Mouse (Mus musculus): ENCODE data around the gene Pinlyp. TPM values are rescaled to one million over a fixed set of nuclear protein-coding genes. Genes with fewer than 3 reads are reported as not detected.

Gene Pinlyp
- total RNA-seq, 2 experiments from 2014 or later: not detected

DNA sequence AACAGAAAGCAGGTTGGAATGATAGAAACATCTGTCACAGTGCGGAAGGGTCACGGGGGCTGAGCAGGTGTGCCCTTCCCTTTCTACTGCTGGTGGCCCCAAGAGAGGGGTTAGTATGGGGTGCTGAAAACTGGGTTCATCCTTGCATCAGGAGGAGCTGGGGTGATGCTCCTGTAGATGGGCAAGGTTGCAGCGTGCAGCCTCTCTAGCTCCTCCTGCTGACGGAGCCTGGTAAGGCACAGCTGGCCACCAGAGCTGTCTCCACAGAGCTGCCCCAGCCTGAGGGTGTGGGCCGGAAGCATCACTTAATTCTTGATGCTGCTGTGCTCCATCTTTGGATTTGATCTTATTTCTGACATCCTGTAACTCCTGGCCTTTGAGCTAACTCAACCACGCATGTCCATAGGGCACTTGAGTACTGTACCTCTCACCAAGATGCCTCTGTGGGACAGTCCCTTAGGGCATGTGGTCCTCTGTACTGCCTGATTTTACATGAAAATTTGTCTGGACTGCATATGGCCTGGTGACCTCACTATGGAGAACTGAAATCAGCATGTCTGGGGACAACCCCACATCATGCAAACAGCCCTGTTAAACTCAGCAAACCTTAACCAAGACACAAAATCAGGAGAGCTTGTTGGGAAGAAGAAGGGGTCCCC, 18.8 kb upstream of the Pinlyp start:
- intact Hi-C loops (cut with DNase I): no loop called here
- DNase-seq (ENCODE audit: low spot score in 2 of 2): peak; percentile 65 to 70

DNA sequence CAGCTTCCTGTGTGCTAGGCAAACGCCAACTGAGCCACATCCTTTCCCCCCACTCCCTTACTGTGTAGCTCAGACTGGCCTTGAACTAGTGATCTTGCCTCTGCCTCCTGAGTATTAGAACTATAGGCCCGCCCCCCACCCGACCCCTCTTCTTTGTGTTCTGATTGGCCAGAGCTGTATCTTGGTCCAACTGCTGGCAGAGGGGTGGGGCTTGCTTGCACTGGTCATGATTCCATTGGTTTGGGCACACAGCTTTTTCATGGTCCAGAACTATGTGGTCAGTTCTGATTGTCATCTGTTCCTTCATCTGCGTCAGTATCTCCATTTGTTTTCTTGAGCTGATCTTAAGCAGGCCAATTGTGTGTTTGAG, 17.9 kb upstream of the Pinlyp start:
- intact Hi-C loops (cut with DNase I): no loop called here
- no peak for DNase-seq (ENCODE audit: low spot score in 2 of 2)

DNA sequence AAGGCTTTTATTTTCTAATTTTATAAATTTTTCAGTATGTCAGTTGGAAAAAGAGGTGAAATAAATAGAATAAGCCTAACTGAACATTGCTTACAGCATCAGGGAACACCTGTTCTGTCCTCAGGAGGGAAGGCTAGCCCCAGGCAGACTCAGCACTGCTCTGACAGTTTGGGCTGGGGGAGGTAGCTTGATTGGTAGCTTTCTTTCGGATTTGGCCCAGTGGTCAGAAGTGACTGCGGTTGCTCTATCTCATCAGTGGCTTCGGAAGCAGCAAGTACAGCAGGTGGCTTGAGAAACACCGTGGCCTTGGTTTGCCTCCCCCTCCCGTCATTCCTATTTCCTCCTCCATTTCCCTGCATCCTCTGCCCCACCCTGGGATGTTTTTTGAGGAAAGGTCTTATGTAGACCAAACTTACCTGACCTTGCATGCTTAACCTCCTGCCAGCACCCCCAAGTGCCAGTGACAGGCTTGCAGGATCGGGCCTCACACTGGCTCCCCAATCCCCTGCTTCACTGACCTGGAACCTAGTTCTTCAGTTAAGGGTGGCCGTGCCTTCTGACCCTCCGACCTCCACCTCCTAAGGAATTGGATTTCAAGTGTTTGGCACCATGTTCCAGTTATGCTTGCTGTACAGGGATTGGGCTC, 17.4 kb upstream of the Pinlyp start:
- intact Hi-C loops (cut with DNase I): no loop called here
- DNase-seq (ENCODE audit: low spot score in 2 of 2): no peak

DNA sequence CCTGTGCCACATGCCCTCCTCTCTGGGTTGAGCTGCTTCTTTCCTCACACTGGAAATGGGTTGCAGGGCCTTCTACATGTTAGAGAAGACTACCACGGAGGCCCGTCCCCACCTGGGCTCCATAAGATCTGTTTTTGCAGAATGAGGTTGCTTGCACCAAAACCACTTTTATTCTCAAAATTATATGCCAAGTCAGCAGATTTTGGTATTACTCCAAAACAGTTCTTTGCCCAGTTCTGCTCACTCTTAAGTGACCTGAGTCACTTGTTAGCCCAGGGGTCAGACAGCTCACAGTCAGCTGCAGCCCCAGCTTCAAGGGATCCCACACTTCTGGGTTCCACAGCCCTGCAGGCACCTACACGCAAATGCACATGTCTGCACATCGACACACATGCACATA, 15.5 kb upstream of the Pinlyp start:
- intact Hi-C loops (cut with DNase I): no loop called here
- DNase-seq (ENCODE audit: low spot score in 2 of 2): no peak

DNA sequence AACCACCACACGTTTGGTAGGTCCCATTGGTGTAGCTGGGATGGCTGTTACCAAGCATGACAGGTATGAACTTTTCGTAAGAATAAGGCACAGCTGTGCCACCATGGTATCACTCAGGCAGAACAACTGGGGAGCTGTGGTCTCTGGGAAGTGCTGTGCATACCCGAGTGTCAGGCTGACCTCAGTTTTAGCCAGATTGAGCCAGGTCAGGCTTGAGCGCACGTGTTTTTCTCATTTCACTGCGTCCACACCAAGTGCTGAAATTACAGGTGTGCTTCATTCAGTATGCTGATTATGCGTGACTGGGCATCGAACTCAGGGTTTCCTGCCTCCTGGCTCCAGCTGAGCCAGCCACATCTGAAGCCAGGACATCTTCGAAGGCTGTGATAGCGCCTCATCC, 9.9 kb upstream of the Pinlyp start:
- DNase-seq (ENCODE audit: low spot score in 2 of 2): no peak
- intact Hi-C loops (cut with DNase I): no loop called here

DNA sequence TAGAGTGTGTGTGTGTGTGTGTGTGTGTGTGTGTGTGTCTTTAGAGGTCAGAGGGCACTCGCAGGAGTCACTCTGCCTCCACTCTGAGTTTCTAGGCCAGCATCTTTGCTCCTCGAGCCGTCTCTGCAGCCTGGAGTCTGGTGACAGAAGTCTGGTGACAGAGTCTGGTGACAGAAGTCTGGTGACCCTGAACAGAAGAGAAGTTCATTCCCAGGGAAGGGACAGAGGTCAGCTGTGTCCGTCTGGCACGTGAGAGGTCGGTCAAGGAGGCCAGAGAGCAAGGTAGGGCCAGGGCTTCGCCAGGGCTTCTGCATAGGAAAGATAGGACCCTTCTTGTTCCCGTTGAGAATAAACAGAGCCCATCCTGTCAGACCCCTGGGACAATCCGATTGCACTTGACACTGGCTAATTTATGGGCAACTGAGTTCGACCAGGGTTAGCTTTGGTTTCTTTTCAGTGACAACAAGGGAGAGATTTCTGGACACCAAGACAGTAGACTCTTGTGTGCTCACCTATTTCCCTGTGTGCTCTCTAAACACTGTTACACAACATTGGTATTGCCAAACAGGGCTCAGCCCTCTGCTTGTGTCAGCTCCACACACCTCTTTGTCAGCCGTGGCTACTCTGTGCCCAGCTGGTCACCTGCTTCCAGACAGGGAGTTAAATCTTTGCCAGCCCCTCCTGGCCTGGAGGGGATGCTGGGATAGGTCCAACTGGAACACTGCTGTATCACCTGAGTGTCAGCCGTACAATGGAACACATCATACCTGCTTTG, 6.3 kb upstream of the Pinlyp start:
- intact Hi-C loops (cut with DNase I): no loop called here
- no peak for DNase-seq (ENCODE audit: low spot score in 2 of 2)

DNA sequence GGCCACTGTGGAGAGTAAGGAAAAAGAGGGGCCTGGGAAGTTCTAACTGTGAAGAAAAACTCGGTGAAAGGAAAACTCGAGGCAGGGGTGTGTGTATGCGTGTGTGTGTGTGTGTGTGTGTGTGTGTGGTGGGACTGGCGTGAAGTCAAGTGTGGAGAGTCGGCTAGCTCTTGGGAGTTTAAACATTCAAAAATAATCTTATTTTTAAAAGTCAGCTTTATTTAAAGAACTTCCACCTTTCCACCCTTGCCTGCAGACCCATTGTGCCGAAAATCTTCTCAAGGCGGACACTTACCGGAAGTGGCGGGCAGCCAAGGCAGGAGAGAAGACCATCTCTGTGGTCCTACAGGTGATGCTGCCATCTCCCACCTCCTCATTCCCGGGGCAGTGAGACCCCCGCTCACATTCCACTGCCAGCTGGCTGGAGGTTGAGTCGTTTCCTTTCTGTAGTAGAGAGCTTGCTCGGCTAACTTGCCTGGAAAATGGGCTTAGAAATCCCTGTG, 1.7 kb upstream of the Pinlyp start:
- intact Hi-C loops (cut with DNase I): loop anchor here (1.0 kb wide), 1 partner anchor 17 kb away; the partner anchor contains the start of gene Irgq

DNA sequence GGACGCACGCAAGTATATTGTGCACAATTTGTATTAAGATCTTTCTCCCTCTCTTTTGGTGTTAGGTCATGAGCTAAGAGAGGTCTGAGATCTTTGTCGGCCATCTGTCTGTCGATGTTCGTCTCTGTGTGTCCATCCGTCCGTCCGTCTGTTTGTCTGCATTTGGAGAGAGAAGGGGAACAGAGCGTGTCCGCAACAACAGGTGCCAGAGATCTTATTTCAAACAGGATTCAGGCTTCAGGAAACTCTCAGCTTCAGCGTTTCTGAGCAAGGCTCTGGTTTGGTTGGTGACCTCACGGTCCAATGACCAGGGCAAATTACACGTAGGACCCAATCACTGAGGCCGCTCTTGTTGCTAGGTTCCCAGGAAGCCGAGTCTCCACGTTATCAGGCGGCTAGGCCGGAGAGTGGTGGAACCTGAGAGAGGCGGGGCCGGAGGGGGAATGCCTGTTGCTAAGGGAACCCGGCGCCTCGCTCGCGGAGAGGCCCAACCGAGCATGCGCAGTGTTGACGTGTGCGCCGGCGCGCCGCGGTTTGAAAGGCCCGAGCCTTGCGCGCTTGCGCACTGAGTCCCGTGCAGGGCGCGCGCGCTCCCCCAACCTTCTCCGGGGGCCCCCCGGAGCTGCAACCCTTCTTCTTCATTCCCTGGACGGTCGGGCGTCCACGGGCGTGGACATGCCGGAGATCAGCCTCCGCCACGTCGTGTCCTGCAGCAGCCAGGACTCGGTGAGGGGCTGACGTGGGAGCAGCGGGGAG, 894 bp upstream of the Pinlyp start:
- intact Hi-C loops (cut with DNase I): loop anchor here (1.0 kb wide), 1 partner anchor 17 kb away; the partner anchor contains the start of gene Irgq
- peak; percentile 99 to 100 for DNase-seq (ENCODE audit: low spot score in 2 of 2)

More for the DNA sequence above, 1.7 kb upstream of the Pinlyp start:
- DNase-seq (ENCODE audit: low spot score in 2 of 2): no peak

DNA sequence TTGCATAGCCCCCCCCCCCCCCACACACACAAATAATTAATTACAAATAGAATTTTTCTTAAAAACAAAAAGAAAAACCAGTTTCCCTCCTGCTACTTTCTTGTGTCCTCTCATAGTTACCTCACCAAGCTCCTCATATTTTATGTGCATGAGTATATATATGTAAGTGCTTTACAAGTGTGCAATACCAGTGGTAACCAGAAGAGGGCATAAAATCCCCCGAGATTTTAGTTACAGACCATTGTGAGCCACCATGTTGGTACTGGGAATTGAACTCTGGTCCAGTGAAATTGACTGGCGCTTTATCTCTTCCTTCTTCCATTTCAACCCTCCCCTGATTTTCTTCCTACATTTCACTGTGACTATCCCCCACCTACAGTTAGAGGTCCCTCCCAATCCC, 1.4 kb downstream of the Pinlyp start:
- DNase-seq (ENCODE audit: low spot score in 2 of 2): no peak
- intact Hi-C loops (cut with DNase I): no loop called here

DNA sequence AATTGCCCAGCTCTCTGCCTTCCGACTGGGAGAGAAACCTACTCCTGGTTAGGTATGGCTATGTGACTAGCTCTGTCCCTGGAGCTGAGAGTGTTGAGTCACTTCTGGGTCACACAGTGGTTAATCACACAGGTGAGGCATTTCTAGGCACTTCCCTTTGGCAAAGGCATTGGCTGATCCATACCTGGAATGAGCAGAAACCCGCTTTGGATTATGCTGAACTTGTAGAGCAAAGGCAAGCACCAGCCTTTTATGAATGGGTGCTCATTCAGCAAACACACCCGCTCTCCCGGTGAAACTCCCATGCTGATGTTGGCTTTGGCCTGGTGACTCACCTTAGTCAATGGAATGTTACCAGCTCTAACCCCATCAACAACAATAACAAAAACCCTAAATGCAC, 6.2 kb downstream of the Pinlyp start:
- no peak for DNase-seq (ENCODE audit: low spot score in 2 of 2)
- intact Hi-C loops (cut with DNase I): no loop called here

DNA sequence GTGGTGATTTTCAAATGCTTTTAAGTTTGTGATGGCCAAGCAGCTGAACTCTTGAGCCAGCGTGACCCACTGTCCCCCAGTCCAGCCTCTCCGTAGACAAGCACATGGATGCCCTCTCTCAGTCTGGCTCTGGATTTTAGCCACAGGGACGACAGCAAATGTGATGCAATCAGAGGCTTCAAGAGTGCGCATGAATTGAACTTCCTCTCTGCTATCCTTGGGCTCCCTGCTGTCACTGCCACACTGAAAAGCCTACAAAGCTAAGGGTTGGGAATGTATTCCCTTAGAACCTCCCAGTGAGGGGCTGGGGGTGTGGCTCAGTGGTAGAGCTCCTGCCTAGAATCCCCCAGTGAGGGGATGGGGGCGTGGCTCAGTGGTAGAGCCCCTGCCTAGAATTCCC, 7.2 kb downstream of the Pinlyp start:
- no peak for DNase-seq (ENCODE audit: low spot score in 2 of 2)
- intact Hi-C loops (cut with DNase I): no loop called here

DNA sequence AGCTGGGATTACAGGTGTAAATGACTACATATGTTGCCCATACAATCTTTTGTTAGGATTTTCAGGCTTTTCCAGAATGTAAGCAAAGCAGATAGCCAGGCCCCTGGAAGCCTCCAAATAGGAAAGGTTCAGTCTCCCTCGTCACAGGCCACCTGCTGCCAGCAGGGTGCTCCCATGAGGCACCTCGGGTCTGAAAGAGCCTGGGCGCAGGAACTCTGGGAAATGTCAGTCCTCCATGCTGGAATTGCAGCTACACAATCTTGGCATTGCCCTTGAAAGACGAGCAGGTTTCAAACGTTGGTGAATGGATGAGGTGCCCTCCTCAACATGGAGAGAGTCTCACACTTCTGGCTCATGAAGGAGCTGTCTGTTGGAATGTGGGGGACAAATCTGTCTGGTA, 7.8 kb downstream of the Pinlyp start:
- peak in 1 of 2 experiments; percentile 58 for DNase-seq (ENCODE audit: low spot score in 2 of 2)
- intact Hi-C loops (cut with DNase I): no loop called here

DNA sequence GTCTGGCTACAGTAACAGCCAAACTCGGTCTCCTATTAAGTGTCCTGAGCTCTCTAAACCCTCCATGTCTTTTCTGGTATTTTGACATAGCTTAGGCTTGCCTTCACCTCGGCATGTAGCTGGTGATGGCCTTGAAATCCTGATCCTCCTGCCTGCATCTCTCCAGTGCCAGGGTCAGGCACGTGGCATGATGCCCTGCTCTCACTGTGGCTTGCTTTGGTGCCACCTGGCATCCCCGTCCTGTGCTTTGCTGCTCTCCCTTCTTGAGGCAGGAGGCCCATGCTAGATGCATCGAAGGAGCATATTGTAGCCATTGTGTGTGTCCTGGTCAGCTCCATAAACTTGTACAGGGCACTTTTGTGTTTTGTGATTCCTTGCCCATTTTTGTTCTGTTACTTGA, 8.3 kb downstream of the Pinlyp start:
- intact Hi-C loops (cut with DNase I): no loop called here
- no peak for DNase-seq (ENCODE audit: low spot score in 2 of 2)

DNA sequence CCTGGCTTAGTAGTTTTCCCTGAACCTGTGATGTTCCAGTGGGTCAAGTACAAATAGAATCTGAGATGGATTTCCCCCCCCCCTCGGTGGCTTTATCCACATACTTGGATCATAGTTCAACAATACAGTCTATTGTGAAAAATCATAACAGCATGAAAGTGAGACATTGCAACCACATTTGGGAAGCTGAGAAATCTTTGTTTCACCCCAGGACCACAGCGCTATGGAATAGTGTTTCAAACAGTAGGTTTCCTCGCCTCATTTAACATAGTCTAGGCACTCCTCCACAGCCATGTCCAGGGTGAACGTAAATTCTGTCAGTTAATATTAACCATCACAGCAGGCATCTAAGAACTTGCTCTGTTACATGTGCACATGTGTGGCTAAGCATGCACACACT, 8.8 kb downstream of the Pinlyp start:
- no peak for DNase-seq (ENCODE audit: low spot score in 2 of 2)
- intact Hi-C loops (cut with DNase I): no loop called here

DNA sequence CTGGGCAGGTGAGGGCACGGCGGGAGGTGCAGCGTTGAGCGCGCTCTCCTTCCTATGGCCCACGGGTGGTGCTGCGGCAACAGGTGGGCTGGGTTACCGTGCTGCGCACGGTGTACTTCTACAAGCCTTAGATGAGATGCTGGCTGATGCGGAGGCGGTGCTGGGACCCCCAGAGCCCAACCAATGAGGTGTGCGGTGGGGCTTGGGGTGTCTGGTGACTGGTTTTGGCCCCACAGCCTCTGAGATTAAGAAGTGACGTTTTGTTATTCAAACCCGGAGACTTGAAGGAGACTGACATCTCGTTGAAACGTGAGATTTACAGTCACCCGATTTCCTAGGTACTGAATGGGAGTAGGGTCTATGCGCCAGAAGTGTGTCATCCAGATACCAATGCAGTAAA, 11.6 kb downstream of the Pinlyp start:
- peak in 1 of 2 experiments; percentile 25 for DNase-seq (ENCODE audit: low spot score in 2 of 2)
- intact Hi-C loops (cut with DNase I): no loop called here

DNA sequence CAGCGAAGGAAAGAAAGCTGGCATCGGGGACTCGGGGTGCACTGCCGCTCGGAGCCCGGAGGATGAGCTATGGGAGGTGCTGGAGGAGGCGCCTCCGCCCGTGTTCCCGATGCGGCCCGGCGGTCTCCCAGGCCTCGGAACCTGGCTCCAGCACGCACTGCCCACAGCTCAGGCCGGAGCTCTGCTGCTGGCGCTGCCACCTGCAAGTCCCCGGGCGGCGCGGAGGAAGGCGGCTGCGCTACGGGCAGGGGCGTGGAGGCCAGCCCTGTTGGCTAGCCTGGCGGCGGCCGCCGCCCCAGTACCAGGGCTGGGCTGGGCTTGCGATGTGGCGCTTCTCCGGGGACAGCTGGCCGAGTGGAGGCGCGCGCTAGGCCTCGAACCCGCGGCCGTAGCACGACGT, 12.1 kb downstream of the Pinlyp start:
- intact Hi-C loops (cut with DNase I): no loop called here
- DNase-seq (ENCODE audit: low spot score in 2 of 2): no peak

DNA sequence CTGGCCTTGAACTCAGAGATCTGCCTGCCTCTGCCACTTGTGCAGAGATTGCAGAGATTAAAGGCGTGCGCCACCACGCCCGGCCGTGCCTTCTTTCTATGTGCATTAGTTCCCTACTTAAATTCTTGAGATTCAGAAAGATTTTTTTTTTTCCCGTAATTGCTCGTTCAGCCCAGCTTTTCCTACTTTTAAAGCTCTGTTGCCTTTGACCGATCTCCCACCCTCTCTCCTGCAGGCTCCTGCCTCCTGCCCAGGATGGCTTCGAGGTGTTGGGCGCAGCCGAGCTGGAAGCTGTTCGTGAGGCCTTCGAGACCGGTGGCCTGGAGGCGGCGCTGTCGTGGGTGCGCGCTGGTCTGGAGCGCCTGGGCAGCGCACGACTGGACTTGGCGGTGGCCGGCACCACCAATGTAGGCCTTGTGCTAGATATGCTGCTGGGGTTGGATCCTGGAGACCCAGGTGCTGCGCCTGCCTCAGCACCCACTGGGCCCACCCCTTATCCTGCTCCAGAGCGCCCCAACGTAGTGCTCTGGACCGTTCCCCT, 12.8 kb downstream of the Pinlyp start:
- intact Hi-C loops (cut with DNase I): no loop called here
- no peak for DNase-seq (ENCODE audit: low spot score in 2 of 2)

DNA sequence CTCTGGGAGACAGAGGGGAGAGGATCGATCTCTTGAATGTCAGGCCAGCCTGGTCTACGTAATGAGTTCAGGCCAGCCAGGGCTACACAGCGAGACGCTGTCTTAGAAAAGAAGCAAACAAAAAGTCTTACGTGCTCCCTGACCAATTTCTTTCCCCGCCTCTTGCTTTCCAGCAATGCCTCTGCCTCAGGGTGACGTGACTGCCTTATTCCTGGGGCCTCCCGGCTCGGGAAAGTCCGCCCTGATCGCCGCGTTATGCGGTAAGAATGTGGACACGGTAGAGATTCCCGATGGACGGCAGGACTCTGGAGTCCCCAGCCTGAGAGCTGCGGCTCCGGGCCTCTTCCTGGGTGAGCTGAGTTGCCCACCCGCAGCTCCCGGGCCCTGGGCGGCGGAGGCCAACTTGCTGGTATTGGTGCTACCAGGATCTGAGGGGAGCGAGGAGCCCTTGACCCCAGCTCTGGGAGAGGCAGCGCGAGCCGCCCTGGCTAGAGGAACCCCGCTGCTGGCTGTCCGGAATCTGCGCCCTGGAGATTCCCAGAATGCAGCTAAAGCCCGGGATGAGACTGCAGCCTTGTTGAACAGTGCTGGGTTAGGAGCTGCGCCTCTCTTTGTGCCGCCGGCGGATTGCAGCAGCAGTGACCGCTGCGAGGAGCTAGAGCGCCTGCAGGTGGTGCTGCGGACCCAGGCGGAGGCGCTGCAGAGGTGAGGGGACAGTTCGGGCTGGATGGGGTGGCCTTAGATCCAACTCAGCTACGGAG, 14.5 kb downstream of the Pinlyp start:
- intact Hi-C loops (cut with DNase I): no loop called here
- peak; percentile 71 to 80 for DNase-seq (ENCODE audit: low spot score in 2 of 2)

All from left cerebral cortex, postnatal 14 days (tissue).